Mouse (Mus musculus) left cerebral cortex, postnatal 14 days (tissue): ENCODE data around the gene Olfr1459. TPM values are rescaled to one million over a fixed set of nuclear protein-coding genes. Genes with fewer than 3 reads are reported as not detected.

Source experiments
- DNase-seq, 2 experiments: peaks; one replicate each; pipeline ENCODE4 v3.0.0; 2021 to 2022; ENCODE audit warnings: low spot score in 2 of 2, mixed read lengths in 1 of 2
- intact Hi-C: fragments of 180-260 bp; cut with DNase I; formaldehyde crosslinking; loops from one replicate; pipeline ENCODE4 v1.15.1; 2025
- long read RNA-seq, 2 experiments: library from polyadenylated mRNA; stranded (forward); transcript quantifications; one replicate each; pipeline ENCODE4 v2.0.0; 2021
- total RNA-seq, 2 experiments: library from RNA; stranded (reverse); gene quantifications; 2 replicates each; pipeline ENCODE4 v1.2.3; 2021

Olfr1459 gene
- total RNA-seq: under 1 TPM; 0.07 to 0.17 TPM
- long read RNA-seq, experiment 1: 0 reads
- long read RNA-seq, experiment 2: 0 reads

GRCm38 (mm10) chr19:13149449-13149848, at the start of gene Olfr1459:
TSS of gene Olfr1459 (minus strand) at chr19:13149549.
- no peak for DNase-seq
- intact Hi-C loops: no loop called here

GRCm38 (mm10) chr19:13185434-13185833, 36.1 kb upstream of the Olfr1459 start, which contains the start of gene Olfr1462:
TSS of gene Olfr1462 (plus strand) at chr19:13185734.
- DNase-seq: no peak
- intact Hi-C loops: no loop called here

GRCm38 (mm10) chr19:13162700-13163099, 13.4 kb upstream of the Olfr1459 start, which contains the start of gene Olfr1461:
TSS of gene Olfr1461 (plus strand) at chr19:13163000.
- DNase-seq: no peak
- intact Hi-C loops: no loop called here

DNA sequence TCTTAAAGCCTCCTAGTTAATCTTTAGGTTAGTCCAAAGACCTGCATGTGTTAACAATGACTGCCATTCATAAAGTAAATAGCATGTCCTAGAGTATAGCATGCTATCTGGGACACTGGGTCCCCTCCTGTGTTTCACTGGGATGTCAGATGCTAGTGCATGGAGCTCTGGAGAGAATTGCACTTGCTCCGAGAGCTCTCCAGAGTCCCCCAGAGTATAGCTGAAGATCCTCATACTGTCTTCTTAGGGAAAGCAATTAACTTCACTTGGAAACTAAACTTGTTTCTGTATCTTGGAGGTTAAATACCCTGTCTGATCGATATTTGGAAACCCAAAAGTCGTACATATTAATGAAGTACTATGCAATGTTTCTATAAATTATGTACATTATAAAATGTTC, 42.7 kb downstream of the Olfr1459 start, which contains the start of gene Olfr1458:
TSS of gene Olfr1458 (minus strand) at position 101 of the 400 bp plus-strand sequence.
- intact Hi-C loops: no loop called here
- no peak for DNase-seq

DNA sequence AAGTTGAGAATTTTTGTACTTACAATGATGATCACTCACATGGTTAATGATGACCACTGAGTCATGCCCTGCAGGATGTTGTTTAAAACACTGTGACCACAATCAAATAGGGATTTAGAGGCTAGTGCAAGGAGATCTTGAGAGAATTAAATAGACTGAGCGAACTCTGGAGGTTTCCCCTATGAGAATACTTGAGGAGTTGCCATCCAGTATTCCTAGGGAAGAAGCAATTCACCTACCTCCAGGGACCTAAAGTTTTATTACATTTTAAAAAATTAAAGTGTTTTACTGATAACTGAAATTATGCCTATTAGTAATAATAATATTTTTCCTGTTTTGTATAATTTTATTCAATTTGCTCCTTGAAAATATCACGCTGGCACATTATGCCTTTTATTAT, 51.6 kb downstream of the Olfr1459 start, which contains the start of gene Olfr1457:
TSS of gene Olfr1457 (minus strand) at position 101 of the 400 bp plus-strand sequence.
- intact Hi-C loops: no loop called here
- DNase-seq: no peak

GRCm38 (mm10) chr19:13093908-13094307, 55.4 kb downstream of the Olfr1459 start:
- intact Hi-C loops: no loop called here
- no peak for DNase-seq

Other genes with a start within 250 kb of the Olfr1459 start
- not detected for gene Olfr1447, start 245.8 kb downstream of the Olfr1459 start, total RNA-seq
- gene Olfr1448, start 225.1 kb downstream of the Olfr1459 start, total RNA-seq: not detected
- gene Olfr1449, start 218.7 kb downstream of the Olfr1459 start, total RNA-seq: not detected
- not detected for gene Olfr1450, start 199.3 kb downstream of the Olfr1459 start, total RNA-seq
- gene Olfr1451, start 154.5 kb downstream of the Olfr1459 start, total RNA-seq: not detected
- not detected for gene Olfr1453, start 121.2 kb downstream of the Olfr1459 start, total RNA-seq
- gene Olfr1454, start 88.9 kb downstream of the Olfr1459 start, total RNA-seq: not detected
- not detected for gene Olfr1457, start 51.7 kb downstream of the Olfr1459 start, total RNA-seq
- gene Olfr1458, start 42.8 kb downstream of the Olfr1459 start, total RNA-seq: not detected
- not detected for gene Olfr1461, start 13.5 kb upstream of the Olfr1459 start, total RNA-seq
- gene Olfr1462, start 36.2 kb upstream of the Olfr1459 start, total RNA-seq: not detected
- not detected for gene Olfr1463, start 81.8 kb upstream of the Olfr1459 start, total RNA-seq
- not detected for gene Olfr1465, start 166.0 kb upstream of the Olfr1459 start, total RNA-seq
- not detected for gene Olfr1466, start 189.3 kb upstream of the Olfr1459 start, total RNA-seq
- not detected for gene Olfr1467, start 212.7 kb upstream of the Olfr1459 start, total RNA-seq